Comparison of ENCODE assay signal across 7 mouse cellular contexts in genomic region chr5:118343444-118344320, GRCm38 (mm10).
DNase-seq lines count a peak whose midpoint lies in the region; TF ChIP-seq lines count a peak whose summit lies in the region.

No protein-coding gene starts in this region.

- H3K4me1 ChIP-seq in cortical plate, adult 2 months (ENCODE audit: control insufficient read depth, insufficient read depth, low read length): peaks cover 3% of the 10 kb centered on the region; the same call in 1 of the 2 replicates
- peaks cover 15% of the 10 kb centered on the region for H3K4me1 ChIP-seq in limb, embryonic 10.5 days

- H3K9me3 ChIP-seq in limb, embryonic 10.5 days (replicated peaks): no peaks in the 10 kb centered on the region

- WGBS in limb, embryonic 10.5 days: 13% methylated on average over 19 of the region's 19 CpGs

- DNase-seq in layer of hippocampus, adult 9-11 months: peak; percentile 42
- no peak for DNase-seq in layer of hippocampus, postnatal 36 days
- peak; percentile 49 for DNase-seq in cerebellum, adult 11-12 months
- DNase-seq in limb, embryonic 10.5 days (ENCODE audit: low spot score): no peak
- DNase-seq in embryo, embryonic 10.5 days (ENCODE audit: low spot score): no peak
- no peak for DNase-seq in gastrocnemius, postnatal 25 days

- no peak overlapping the region for H3K4me3 ChIP-seq in cortical plate, adult 2 months (ENCODE audit: insufficient read depth, low read length)
- H3K4me3 ChIP-seq in limb, embryonic 10.5 days: peak overlapping the region; percentile 19

- no peak for TF ChIP-seq CTCF in cortical plate, adult 2 months (IDR thresholded peaks at IDR 0.05; ENCODE audit: extremely low read depth, insufficient read depth, low read length)

- no peaks in the 10 kb centered on the region for H3K36me3 ChIP-seq in limb, embryonic 10.5 days

- peaks cover 25% of the 10 kb centered on the region for H3K27me3 ChIP-seq in limb, embryonic 10.5 days (ENCODE audit: low read depth, poor library complexity, severe bottlenecking)

- TF ChIP-seq POLR2A in cortical plate, adult 2 months (IDR thresholded peaks at IDR 0.05; ENCODE audit: extremely low read depth, insufficient read depth, low read length): no peak

- H3K27ac ChIP-seq in cortical plate, adult 2 months (ENCODE audit: insufficient read depth, low read length): 0 out of 2 replicates have a peak overlapping the region, but pooled peaks have one; percentile 24
- peak overlapping the region; percentile 20 for H3K27ac ChIP-seq in limb, embryonic 10.5 days

Comparison
In these comparisons a context has a peak if more than half of its experiments do, and no peak if none do; other contexts are left out.
1. DNase-seq: peak in layer of hippocampus, adult 9-11 months (single experiment) and cerebellum, adult 11-12 months (single experiment); none in layer of hippocampus, postnatal 36 days (0 of 2), limb, embryonic 10.5 days (single experiment), embryo, embryonic 10.5 days (single experiment) and gastrocnemius, postnatal 25 days (single experiment).